Mouse (Mus musculus): ENCODE measurements around the gene Tmem132d.

DNA sequence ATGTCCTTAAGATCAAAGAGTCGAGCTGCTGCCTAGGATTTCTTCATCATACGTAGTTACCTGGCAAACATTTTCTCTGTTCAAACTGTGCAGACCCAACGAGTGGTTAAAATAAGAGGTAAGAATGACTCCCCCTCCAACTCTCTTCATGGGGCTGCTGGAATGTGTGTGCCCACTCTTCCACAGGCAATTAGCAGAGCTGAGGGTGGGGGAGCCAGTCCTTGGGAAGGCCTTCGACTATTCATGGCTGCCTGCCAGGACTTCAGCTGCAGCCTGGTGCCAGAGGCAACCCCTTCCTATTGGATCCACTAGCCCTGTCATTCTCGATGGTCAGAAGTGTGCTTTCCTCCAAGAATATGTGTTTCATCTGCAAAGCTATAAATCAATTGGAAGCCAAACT lies 2.8 kb upstream of the Tmem132d start:
- TF ChIP-seq CTCF (IDR thresholded peaks at IDR 0.05; ENCODE audit: low read depth) (no peak), EP300 (IDR thresholded peaks at IDR 0.05; ENCODE audit: low read depth) (no peak)
